Mouse (Mus musculus): Measurements from ENCODE around the gene Ctdspl. TPM values are rescaled to one million over a fixed set of nuclear protein-coding genes. Genes with fewer than 3 reads are reported as not detected.

The Ctdspl gene
- polyA plus RNA-seq, 1 experiment from 2014 or later, result 9.0 TPM

GRCm38 (mm10) chr9:118935098-118935497, 8.8 kb downstream of the Ctdspl start:
- H3K9ac ChIP-seq (ENCODE audit: low read length), result no peak overlapping the region
- no peak for ATAC-seq (replicated peaks; ENCODE audit: low FRiP score)
- no peaks in the 10 kb centered on the region for H3K4me1 ChIP-seq (replicated peaks; ENCODE audit: control insufficient read depth, insufficient read depth, low read length)
- no peaks in the 10 kb centered on the region for H3K27me3 ChIP-seq (ENCODE audit: control insufficient read depth, insufficient read depth, low read length)
- no peak overlapping the region for H3K4me3 ChIP-seq (ENCODE audit: low read depth, low read length)
- no peaks in the 10 kb centered on the region for H3K36me3 ChIP-seq (ENCODE audit: control insufficient read depth, insufficient read depth, low read length)
- no peak for DNase-seq (ENCODE audit: low spot score)
- no peak overlapping the region for H3K4me2 ChIP-seq (ENCODE audit: low read depth, low read length, severe bottlenecking)
- no peaks in the 10 kb centered on the region for H3K9me3 ChIP-seq (ENCODE audit: control insufficient read depth, low read length)
- no peak overlapping the region for H3K27ac ChIP-seq (ENCODE audit: low read depth, low read length)
- 91% methylated on average over 13 of the region's 13 CpGs for whole genome bisulfite sequencing

GRCm38 (mm10) chr9:118936071-118936470, 9.8 kb downstream of the Ctdspl start:
- DNase-seq (ENCODE audit: low spot score) (no peak), ATAC-seq (replicated peaks; ENCODE audit: low FRiP score) (no peak)
- Histone ChIP-seq H3K36me3 (ENCODE audit: control insufficient read depth, insufficient read depth, low read length) (no peaks in the 10 kb centered on the region), H3K9me3 (ENCODE audit: control insufficient read depth, low read length) (no peaks in the 10 kb centered on the region), H3K4me2 (ENCODE audit: low read depth, low read length, severe bottlenecking) (no peak overlapping the region), H3K4me3 (ENCODE audit: low read depth, low read length) (no peak overlapping the region), H3K27ac (ENCODE audit: low read depth, low read length) (no peak overlapping the region), H3K27me3 (ENCODE audit: control insufficient read depth, insufficient read depth, low read length) (no peaks in the 10 kb centered on the region), H3K4me1 (replicated peaks; ENCODE audit: control insufficient read depth, insufficient read depth, low read length) (no peaks in the 10 kb centered on the region), H3K9ac (ENCODE audit: low read length) (no peak overlapping the region)
- 71% methylated on average over 12 of the region's 12 CpGs for WGBS

- Histone ChIP-seq H3K27me3 (ENCODE audit: control insufficient read depth, insufficient read depth, low read length) (no peaks in the 10 kb centered on the region), H3K27ac (ENCODE audit: low read depth, low read length) (no peak overlapping the region), H3K9me3 (ENCODE audit: control insufficient read depth, low read length) (no peaks in the 10 kb centered on the region), H3K4me3 (ENCODE audit: low read depth, low read length) (no peak overlapping the region), H3K36me3 (ENCODE audit: control insufficient read depth, insufficient read depth, low read length) (no peaks in the 10 kb centered on the region), H3K4me1 (replicated peaks; ENCODE audit: control insufficient read depth, insufficient read depth, low read length) (no peaks in the 10 kb centered on the region), H3K9ac (ENCODE audit: low read length) (no peak overlapping the region), H3K4me2 (ENCODE audit: low read depth, low read length, severe bottlenecking) (no peak overlapping the region)
- DNase-seq (ENCODE audit: low spot score), result no peak
- WGBS, result 58% methylated on average over 3 of the region's 3 CpGs
- ATAC-seq (replicated peaks; ENCODE audit: low FRiP score), result no peak
Measured at GRCm38 (mm10) chr9:118937515-118937914, 11.3 kb downstream of the Ctdspl start.

- DNase-seq (ENCODE audit: low spot score), result no peak
- Histone ChIP-seq H3K4me1 (replicated peaks; ENCODE audit: control insufficient read depth, insufficient read depth, low read length) (no peaks in the 10 kb centered on the region), H3K4me2 (ENCODE audit: low read depth, low read length, severe bottlenecking) (no peak overlapping the region), H3K36me3 (ENCODE audit: control insufficient read depth, insufficient read depth, low read length) (no peaks in the 10 kb centered on the region), H3K9ac (ENCODE audit: low read length) (no peak overlapping the region), H3K27ac (ENCODE audit: low read depth, low read length) (no peak overlapping the region), H3K9me3 (ENCODE audit: control insufficient read depth, low read length) (no peaks in the 10 kb centered on the region), H3K4me3 (ENCODE audit: low read depth, low read length) (no peak overlapping the region), H3K27me3 (ENCODE audit: control insufficient read depth, insufficient read depth, low read length) (no peaks in the 10 kb centered on the region)
- WGBS, result 27% methylated on average over 13 of the region's 13 CpGs
- ATAC-seq (replicated peaks; ENCODE audit: low FRiP score), result no peak
Measured at GRCm38 (mm10) chr9:118939410-118939809, 13.2 kb downstream of the Ctdspl start.

GRCm38 (mm10) chr9:118939831-118940230, 13.6 kb downstream of the Ctdspl start:
- H3K9ac ChIP-seq (ENCODE audit: low read length), result no peak overlapping the region
- H3K27me3 ChIP-seq (ENCODE audit: control insufficient read depth, insufficient read depth, low read length), result no peaks in the 10 kb centered on the region
- H3K9me3 ChIP-seq (ENCODE audit: control insufficient read depth, low read length), result no peaks in the 10 kb centered on the region
- 81% methylated on average over 12 of the region's 12 CpGs for WGBS
- H3K27ac ChIP-seq (ENCODE audit: low read depth, low read length), result no peak overlapping the region
- DNase-seq (ENCODE audit: low spot score), result no peak
- no peak for ATAC-seq (replicated peaks; ENCODE audit: low FRiP score)
- no peaks in the 10 kb centered on the region for H3K36me3 ChIP-seq (ENCODE audit: control insufficient read depth, insufficient read depth, low read length)
- H3K4me3 ChIP-seq (ENCODE audit: low read depth, low read length), result no peak overlapping the region
- no peaks in the 10 kb centered on the region for H3K4me1 ChIP-seq (replicated peaks; ENCODE audit: control insufficient read depth, insufficient read depth, low read length)
- no peak overlapping the region for H3K4me2 ChIP-seq (ENCODE audit: low read depth, low read length, severe bottlenecking)

- Histone ChIP-seq H3K4me2 (ENCODE audit: low read depth, low read length, severe bottlenecking) (no peak overlapping the region), H3K9ac (ENCODE audit: low read length) (no peak overlapping the region), H3K36me3 (ENCODE audit: control insufficient read depth, insufficient read depth, low read length) (no peaks in the 10 kb centered on the region), H3K27me3 (ENCODE audit: control insufficient read depth, insufficient read depth, low read length) (no peaks in the 10 kb centered on the region), H3K9me3 (ENCODE audit: control insufficient read depth, low read length) (no peaks in the 10 kb centered on the region), H3K4me1 (replicated peaks; ENCODE audit: control insufficient read depth, insufficient read depth, low read length) (no peaks in the 10 kb centered on the region), H3K4me3 (ENCODE audit: low read depth, low read length) (no peak overlapping the region), H3K27ac (ENCODE audit: low read depth, low read length) (no peak overlapping the region)
- 93% methylated on average over 12 of the region's 12 CpGs for WGBS
- ATAC-seq (replicated peaks; ENCODE audit: low FRiP score), result no peak
- DNase-seq (ENCODE audit: low spot score), result no peak
Measured at GRCm38 (mm10) chr9:118940591-118941207, 14.4 kb downstream of the Ctdspl start.

GRCm38 (mm10) chr9:118942030-118942429, 15.8 kb downstream of the Ctdspl start:
- Histone ChIP-seq H3K4me1 (replicated peaks; ENCODE audit: control insufficient read depth, insufficient read depth, low read length) (no peaks in the 10 kb centered on the region), H3K27ac (ENCODE audit: low read depth, low read length) (no peak overlapping the region), H3K36me3 (ENCODE audit: control insufficient read depth, insufficient read depth, low read length) (no peaks in the 10 kb centered on the region), H3K9me3 (ENCODE audit: control insufficient read depth, low read length) (no peaks in the 10 kb centered on the region), H3K9ac (ENCODE audit: low read length) (no peak overlapping the region), H3K4me3 (ENCODE audit: low read depth, low read length) (no peak overlapping the region), H3K4me2 (ENCODE audit: low read depth, low read length, severe bottlenecking) (no peak overlapping the region), H3K27me3 (ENCODE audit: control insufficient read depth, insufficient read depth, low read length) (no peaks in the 10 kb centered on the region)
- 91% methylated on average over 4 of the region's 4 CpGs for WGBS
- DNase-seq (ENCODE audit: low spot score), result no peak
- ATAC-seq (replicated peaks; ENCODE audit: low FRiP score), result no peak

- Histone ChIP-seq H3K4me1 (replicated peaks; ENCODE audit: control insufficient read depth, insufficient read depth, low read length) (no peaks in the 10 kb centered on the region), H3K9me3 (ENCODE audit: control insufficient read depth, low read length) (no peaks in the 10 kb centered on the region), H3K9ac (ENCODE audit: low read length) (no peak overlapping the region), H3K27me3 (ENCODE audit: control insufficient read depth, insufficient read depth, low read length) (no peaks in the 10 kb centered on the region), H3K27ac (ENCODE audit: low read depth, low read length) (no peak overlapping the region), H3K4me3 (ENCODE audit: low read depth, low read length) (no peak overlapping the region), H3K4me2 (ENCODE audit: low read depth, low read length, severe bottlenecking) (no peak overlapping the region), H3K36me3 (ENCODE audit: control insufficient read depth, insufficient read depth, low read length) (no peaks in the 10 kb centered on the region)
- ATAC-seq (replicated peaks; ENCODE audit: low FRiP score) (no peak), DNase-seq (ENCODE audit: low spot score) (no peak)
- 65% methylated on average over 5 of the region's 5 CpGs for WGBS
Measured at GRCm38 (mm10) chr9:118943941-118944340, 17.7 kb downstream of the Ctdspl start.

GRCm38 (mm10) chr9:118944388-118944787, 18.1 kb downstream of the Ctdspl start:
- ATAC-seq (replicated peaks; ENCODE audit: low FRiP score) (no peak), DNase-seq (ENCODE audit: low spot score) (no peak)
- H3K4me2 ChIP-seq (ENCODE audit: low read depth, low read length, severe bottlenecking), result no peak overlapping the region
- no peak overlapping the region for H3K4me3 ChIP-seq (ENCODE audit: low read depth, low read length)
- H3K27ac ChIP-seq (ENCODE audit: low read depth, low read length), result no peak overlapping the region
- H3K4me1 ChIP-seq (replicated peaks; ENCODE audit: control insufficient read depth, insufficient read depth, low read length), result no peaks in the 10 kb centered on the region
- WGBS, result 77% methylated on average over 12 of the region's 12 CpGs
- no peak overlapping the region for H3K9ac ChIP-seq (ENCODE audit: low read length)
- H3K9me3 ChIP-seq (ENCODE audit: control insufficient read depth, low read length), result no peaks in the 10 kb centered on the region
- H3K36me3 ChIP-seq (ENCODE audit: control insufficient read depth, insufficient read depth, low read length), result no peaks in the 10 kb centered on the region
- H3K27me3 ChIP-seq (ENCODE audit: control insufficient read depth, insufficient read depth, low read length), result no peaks in the 10 kb centered on the region
